Mouse (Mus musculus): ENCODE results near the gene Eif1b. TPM values are rescaled to one million over a fixed set of nuclear protein-coding genes. Genes with fewer than 3 reads are reported as not detected.

Gene Eif1b
- total and polyA plus RNA-seq, 3 experiments, result 24.2 to 140 (median 133) TPM

- H3K4me1 ChIP-seq (ENCODE audit: insufficient read depth, low read depth, low read length), result peaks cover 25% of the 10 kb centered on the region
- H3K36me3 ChIP-seq (replicated peaks), result no peaks in the 10 kb centered on the region
- peaks cover 20% of the 10 kb centered on the region for H3K27me3 ChIP-seq (ENCODE audit: insufficient read depth, low read length)
- H3K4me3 ChIP-seq (ENCODE audit: low read depth, low read length), result peak overlapping the region; percentile 27; the same call in 1 of the 2 replicates
- H3K9me3 ChIP-seq (replicated peaks), result no peaks in the 10 kb centered on the region
- no peak for TF ChIP-seq CTCF (IDR thresholded peaks at IDR 0.05; ENCODE audit: low read depth, low read length)
- DNase-seq (ENCODE audit: low spot score) (no peak), ATAC-seq (ENCODE audit: extremely low read depth, insufficient number of reproducible peaks, low FRiP score, poor library complexity, severe bottlenecking) (no peak)
These were observed 10.4 kb upstream of the Eif1b start for GRCm38 (mm10) chr9:120481644-120482043.

DNA sequence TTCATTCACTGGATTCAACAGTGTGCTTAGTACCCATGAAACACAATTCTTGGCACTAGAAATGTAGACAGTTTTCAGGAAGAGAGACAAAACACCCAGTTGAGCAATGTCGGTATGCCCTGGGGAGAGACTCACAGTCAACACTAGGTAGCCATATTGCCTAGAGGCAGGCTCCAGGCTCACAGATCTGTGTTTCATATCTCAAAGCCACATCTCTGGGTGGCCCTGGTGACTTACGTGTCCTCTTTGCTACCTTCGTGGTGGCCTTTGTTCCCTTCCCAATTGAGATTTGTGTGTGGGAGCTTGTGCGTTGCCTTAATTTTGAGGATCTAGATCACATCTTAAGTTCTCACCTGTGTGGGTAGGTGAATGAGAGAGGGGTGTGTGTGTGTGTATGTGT is 9.7 kb upstream of the Eif1b start:
- Histone ChIP-seq H3K4me3 (ENCODE audit: low read depth, low read length) (no peak overlapping the region), H3K27me3 (ENCODE audit: insufficient read depth, low read length) (peaks cover 21% of the 10 kb centered on the region), H3K36me3 (replicated peaks) (no peaks in the 10 kb centered on the region), H3K9me3 (replicated peaks) (no peaks in the 10 kb centered on the region), H3K4me1 (ENCODE audit: insufficient read depth, low read depth, low read length) (peaks cover 25% of the 10 kb centered on the region)
- DNase-seq (ENCODE audit: low spot score), result no peak
- no peak for ATAC-seq (ENCODE audit: extremely low read depth, insufficient number of reproducible peaks, low FRiP score, poor library complexity, severe bottlenecking)
- no peak for TF ChIP-seq CTCF (IDR thresholded peaks at IDR 0.05; ENCODE audit: low read depth, low read length)
- no peak for TF ChIP-seq POLR2AphosphoS5 (IDR thresholded peaks at IDR 0.05; ENCODE audit: insufficient replicate concordance, low read depth, low read length)
- no peak for TF ChIP-seq GATA2 (IDR thresholded peaks at IDR 0.05; ENCODE audit: borderline replicate concordance, low read depth, low read length)
- TF ChIP-seq TAL1 (conservative IDR thresholded peaks at IDR 0.05; ENCODE audit: low read depth, low read length), result no peak
- TF ChIP-seq GATA1 (IDR thresholded peaks at IDR 0.05; ENCODE audit: borderline replicate concordance, low read length), result no peak

DNA sequence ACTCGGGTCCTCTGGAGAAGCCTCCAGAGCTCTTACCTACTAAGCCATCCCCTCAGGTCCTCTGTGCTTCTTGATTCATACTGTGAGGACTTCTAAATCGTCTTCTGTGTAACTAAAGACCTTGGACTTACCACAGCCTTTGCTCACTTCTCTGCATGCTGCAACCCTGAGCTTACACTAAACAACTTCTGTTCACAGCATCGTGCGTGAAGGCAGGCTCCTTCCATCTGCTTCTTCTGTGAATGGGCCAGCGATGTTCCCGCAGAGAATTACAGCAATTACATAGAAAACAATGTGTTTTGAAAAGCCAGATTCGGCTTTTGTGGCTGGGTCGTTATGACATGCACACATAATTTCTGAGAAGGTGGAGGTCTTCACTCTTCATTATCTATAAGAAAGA is 8.9 kb upstream of the Eif1b start:
- peaks cover 27% of the 10 kb centered on the region for H3K27me3 ChIP-seq (ENCODE audit: insufficient read depth, low read length)

GRCm38 (mm10) chr9:120487076-120487475 is 5.0 kb upstream of the Eif1b start:
- Histone ChIP-seq H3K36me3 (replicated peaks) (no peaks in the 10 kb centered on the region), H3K27me3 (ENCODE audit: insufficient read depth, low read length) (peaks cover 25% of the 10 kb centered on the region), H3K4me1 (ENCODE audit: insufficient read depth, low read depth, low read length) (peaks cover 26% of the 10 kb centered on the region), H3K9me3 (replicated peaks) (no peaks in the 10 kb centered on the region), H3K4me3 (ENCODE audit: low read depth, low read length) (no peak overlapping the region)
- TF ChIP-seq POLR2AphosphoS5 (IDR thresholded peaks at IDR 0.05; ENCODE audit: insufficient replicate concordance, low read depth, low read length), result no peak
- no peak for TF ChIP-seq GATA2 (IDR thresholded peaks at IDR 0.05; ENCODE audit: borderline replicate concordance, low read depth, low read length)
- TF ChIP-seq GATA1 (IDR thresholded peaks at IDR 0.05; ENCODE audit: borderline replicate concordance, low read length), result no peak
- no peak for TF ChIP-seq CTCF (IDR thresholded peaks at IDR 0.05; ENCODE audit: low read depth, low read length)
- no peak for TF ChIP-seq TAL1 (conservative IDR thresholded peaks at IDR 0.05; ENCODE audit: low read depth, low read length)
- no peak for ATAC-seq (ENCODE audit: extremely low read depth, insufficient number of reproducible peaks, low FRiP score, poor library complexity, severe bottlenecking)
- DNase-seq (ENCODE audit: low spot score), result no peak

More for the DNA sequence above, 8.9 kb upstream of the Eif1b start:
- H3K36me3 ChIP-seq (replicated peaks), result no peaks in the 10 kb centered on the region
- no peak overlapping the region for H3K4me3 ChIP-seq (ENCODE audit: low read depth, low read length)
- no peak for DNase-seq (ENCODE audit: low spot score)
- TF ChIP-seq TAL1 (conservative IDR thresholded peaks at IDR 0.05; ENCODE audit: low read depth, low read length), result no peak
- no peak for TF ChIP-seq POLR2AphosphoS5 (IDR thresholded peaks at IDR 0.05; ENCODE audit: insufficient replicate concordance, low read depth, low read length)
- no peak for TF ChIP-seq GATA1 (IDR thresholded peaks at IDR 0.05; ENCODE audit: borderline replicate concordance, low read length)
- TF ChIP-seq CTCF (IDR thresholded peaks at IDR 0.05; ENCODE audit: low read depth, low read length), result no peak
- TF ChIP-seq GATA2 (IDR thresholded peaks at IDR 0.05; ENCODE audit: borderline replicate concordance, low read depth, low read length), result no peak
- H3K9me3 ChIP-seq (replicated peaks), result no peaks in the 10 kb centered on the region
- ATAC-seq (ENCODE audit: extremely low read depth, insufficient number of reproducible peaks, low FRiP score, poor library complexity, severe bottlenecking), result no peak
- H3K4me1 ChIP-seq (ENCODE audit: insufficient read depth, low read depth, low read length), result peaks cover 25% of the 10 kb centered on the region

GRCm38 (mm10) chr9:120491509-120491908 is 523 bp upstream of the Eif1b start:
- Histone ChIP-seq H3K36me3 (replicated peaks) (peaks cover 28% of the 10 kb centered on the region), H3K4me1 (ENCODE audit: insufficient read depth, low read depth, low read length) (peaks cover 29% of the 10 kb centered on the region), H3K9me3 (replicated peaks) (no peaks in the 10 kb centered on the region), H3K27me3 (ENCODE audit: insufficient read depth, low read length) (peaks cover 13% of the 10 kb centered on the region; the same call in 1 of the 2 replicates), H3K4me3 (ENCODE audit: low read depth, low read length) (no peak overlapping the region; the same call in 1 of the 2 replicates)
- DNase-seq (ENCODE audit: low spot score) (no peak), ATAC-seq (ENCODE audit: extremely low read depth, insufficient number of reproducible peaks, low FRiP score, poor library complexity, severe bottlenecking) (no peak)
- TF ChIP-seq CTCF (IDR thresholded peaks at IDR 0.05; ENCODE audit: low read depth, low read length) (no peak), GATA1 (IDR thresholded peaks at IDR 0.05; ENCODE audit: borderline replicate concordance, low read length) (no peak), POLR2AphosphoS5 (IDR thresholded peaks at IDR 0.05; ENCODE audit: insufficient replicate concordance, low read depth, low read length) (no peak), GATA2 (IDR thresholded peaks at IDR 0.05; ENCODE audit: borderline replicate concordance, low read depth, low read length) (no peak), TAL1 (conservative IDR thresholded peaks at IDR 0.05; ENCODE audit: low read depth, low read length) (no peak)

DNA sequence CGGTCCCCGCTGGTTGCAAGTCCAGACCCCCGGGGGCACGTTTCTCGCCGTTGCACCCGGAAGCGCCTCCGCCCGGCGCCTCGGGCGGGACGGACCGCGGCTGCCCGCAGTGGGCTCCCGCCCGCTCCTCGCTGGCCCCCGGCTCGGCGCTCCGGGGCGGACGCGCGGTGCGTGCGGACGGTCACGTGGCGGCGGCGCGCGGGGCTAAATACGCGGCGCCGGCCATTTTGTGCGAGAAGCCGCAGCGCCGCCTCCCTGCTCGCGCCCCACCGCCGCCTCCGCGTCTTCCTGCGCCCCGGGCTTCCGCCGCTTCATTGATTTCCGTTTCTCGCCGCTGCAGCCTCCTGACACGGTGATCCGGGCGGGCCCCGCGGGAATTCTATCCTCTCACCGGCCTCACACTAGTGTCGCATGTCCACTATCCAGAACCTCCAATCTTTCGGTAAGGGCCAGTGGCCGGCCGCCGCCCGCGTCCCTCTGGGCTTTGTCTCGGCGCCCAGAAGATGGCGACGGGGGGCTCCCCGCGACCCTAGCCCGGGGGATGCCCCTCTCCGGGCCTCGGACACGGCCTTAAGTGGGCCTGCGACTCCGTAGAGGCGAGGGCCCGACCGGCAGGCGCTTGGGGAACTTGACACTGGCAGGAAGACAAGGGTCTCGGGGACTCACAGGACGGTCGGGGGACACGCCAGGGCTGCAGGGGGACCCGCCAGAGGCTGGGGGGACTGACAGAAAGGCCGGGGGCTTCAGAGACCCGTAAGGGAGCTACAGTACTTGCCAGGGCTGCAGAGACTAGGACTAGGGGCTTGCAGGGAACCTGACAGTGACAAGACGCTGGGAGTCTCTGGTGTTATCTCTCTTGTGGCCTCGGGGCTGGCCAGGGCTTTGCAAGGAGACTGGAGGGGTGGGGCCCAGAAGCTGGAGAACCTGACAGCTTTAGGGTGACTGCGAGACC is 644 bp downstream of the Eif1b start:
- Histone ChIP-seq H3K36me3 (replicated peaks) (peaks cover 39% of the 10 kb centered on the region), H3K9me3 (replicated peaks) (no peaks in the 10 kb centered on the region), H3K4me3 (ENCODE audit: low read depth, low read length) (peak overlapping the region; percentile 82), H3K4me1 (ENCODE audit: insufficient read depth, low read depth, low read length) (peaks cover 29% of the 10 kb centered on the region), H3K27me3 (ENCODE audit: insufficient read depth, low read length) (peaks cover 9% of the 10 kb centered on the region; the same call in 1 of the 2 replicates)
- DNase-seq (ENCODE audit: low spot score) (peak; percentile 79), ATAC-seq (ENCODE audit: extremely low read depth, insufficient number of reproducible peaks, low FRiP score, poor library complexity, severe bottlenecking) (peak; percentile 62)
- TF ChIP-seq POLR2AphosphoS5 (IDR thresholded peaks at IDR 0.05; ENCODE audit: insufficient replicate concordance, low read depth, low read length) (no peak), GATA1 (IDR thresholded peaks at IDR 0.05; ENCODE audit: borderline replicate concordance, low read length) (no peak), GATA2 (IDR thresholded peaks at IDR 0.05; ENCODE audit: borderline replicate concordance, low read depth, low read length) (no peak), CTCF (IDR thresholded peaks at IDR 0.05; ENCODE audit: low read depth, low read length) (no peak), TAL1 (conservative IDR thresholded peaks at IDR 0.05; ENCODE audit: low read depth, low read length) (no peak)
